Mouse (Mus musculus) MEL (cell line): ENCODE data around the gene Chp1. TPM values are rescaled to one million over a fixed set of nuclear protein-coding genes. Genes with fewer than 3 reads are reported as not detected.

Source experiments
- DNase-seq: peaks from one replicate; pipeline ENCODE4 v3.0.0; 2011; ENCODE audit warnings: low read depth, low spot score
- H3K27ac ChIP-seq: 2 replicates; pipeline ENCODE4 v1.5.1; 2012; ENCODE audit warnings: low read depth, mild to moderate bottlenecking, control low read depth, low read length, moderate library complexity; ENCODE audit not compliant: control insufficient read depth
- H3K27me3 ChIP-seq, 2 experiments: fragments of 150-350 bp in 1 of 2; sonication (generic) in 1 of 2; 2 replicates each; pipeline ENCODE4 v1.6.1; 2012; ENCODE audit warnings: low read length in 2 of 2, mild to moderate bottlenecking in 2 of 2, improper control_type of control experiment in 1 of 2, moderate library complexity in 1 of 2; ENCODE audit not compliant: insufficient read depth in 2 of 2, control insufficient read depth in 1 of 2
- H3K36me3 ChIP-seq, 2 experiments: 2 replicates each; pipeline ENCODE4 v1.6.1; 2012 to 2014; ENCODE audit warnings: low read length in 2 of 2, improper control_type of control experiment in 1 of 2, inconsistent platforms in 1 of 2, mild to moderate bottlenecking in 1 of 2; ENCODE audit not compliant: insufficient read depth in 2 of 2, control insufficient read depth in 1 of 2
- H3K4me1 ChIP-seq, 2 experiments: fragments of 150-350 bp in 1 of 2; sonication (generic) in 1 of 2; 2 replicates each; pipeline ENCODE4 v1.6.1; 2012; ENCODE audit warnings: low read length in 2 of 2, improper control_type of control experiment in 1 of 2, mild to moderate bottlenecking in 1 of 2; ENCODE audit not compliant: insufficient read depth in 2 of 2, control insufficient read depth in 1 of 2
- H3K4me3 ChIP-seq, 2 experiments: fragments of 150-350 bp in 1 of 2; sonication (generic) in 1 of 2; 2 replicates each; pipeline ENCODE4 v1.5.1; 2012; ENCODE audit warnings: low read depth in 2 of 2, low read length in 2 of 2, mild to moderate bottlenecking in 2 of 2, moderate library complexity in 2 of 2, control low read depth in 1 of 2, improper control_type of control experiment in 1 of 2; ENCODE audit not compliant: control insufficient read depth in 1 of 2, insufficient read depth in 1 of 2
- H3K79me2 ChIP-seq: 2 replicates; pipeline ENCODE4 v1.6.1; 2012; ENCODE audit warnings: mild to moderate bottlenecking, low read length, moderate library complexity; ENCODE audit not compliant: control insufficient read depth, poor library complexity, insufficient read depth
- H3K9ac ChIP-seq: 2 replicates; pipeline ENCODE4 v1.6.1; 2012; ENCODE audit warnings: low read depth, mild to moderate bottlenecking, control low read depth, low read length, moderate library complexity; ENCODE audit not compliant: control insufficient read depth, poor library complexity, severe bottlenecking
- H3K9me3 ChIP-seq: fragments of 150-350 bp; sonication (generic); replicated peaks from 2 replicates; pipeline ENCODE4 v1.6.1; 2012; ENCODE audit warnings: mild to moderate bottlenecking, low read length, improper control_type of control experiment, moderate library complexity; ENCODE audit not compliant: insufficient read depth
- BHLHE40 ChIP-seq: IDR thresholded peaks from 2 replicates; pipeline ENCODE4 v1.6.1; 2012; ENCODE audit warnings: low read depth, mild to moderate bottlenecking, inconsistent platforms, low read length, improper control_type of control experiment, borderline replicate concordance
- CTCF ChIP-seq, 3 experiments: IDR thresholded peaks in 2 of 3; conservative IDR thresholded peaks in 1 of 3; 2 replicates each; pipeline ENCODE4 v1.5.1; 2011 to 2012; ENCODE audit warnings: low read length in 3 of 3, low read depth in 2 of 3, mild to moderate bottlenecking in 2 of 3, improper control_type of control experiment in 1 of 3, inconsistent platforms in 1 of 3, mixed read lengths in 1 of 3, moderate library complexity in 1 of 3; ENCODE audit not compliant: control insufficient read depth in 1 of 3, insufficient read depth in 1 of 3, poor library complexity in 1 of 3, severe bottlenecking in 1 of 3
- E2F4 ChIP-seq: IDR thresholded peaks from 2 replicates; pipeline ENCODE4 v1.6.1; 2011; ENCODE audit warnings: low read depth, low read length, improper control_type of control experiment, borderline replicate concordance
- EP300 ChIP-seq, 2 experiments: IDR thresholded peaks; 2 replicates each; pipeline ENCODE4 v1.6.1; 2011; ENCODE audit warnings: improper control_type of control experiment in 2 of 2, low read length in 2 of 2, low read depth in 1 of 2, mild to moderate bottlenecking in 1 of 2
- ETS1 ChIP-seq: IDR thresholded peaks from 2 replicates; pipeline ENCODE4 v1.6.1; 2012; ENCODE audit warnings: low read depth, mild to moderate bottlenecking, inconsistent platforms, low read length, improper control_type of control experiment, moderate library complexity
- GABPA ChIP-seq: IDR thresholded peaks from 2 replicates; pipeline ENCODE4 v1.6.1; 2012; ENCODE audit warnings: low read depth, mild to moderate bottlenecking, inconsistent platforms, low read length, improper control_type of control experiment, moderate library complexity
- GATA1 ChIP-seq: IDR thresholded peaks from 2 replicates; pipeline ENCODE4 v1.6.1; 2011; ENCODE audit warnings: low read depth, low read length, improper control_type of control experiment
- KAT2A ChIP-seq: conservative IDR thresholded peaks from 2 replicates; pipeline ENCODE4 v1.6.1; 2012; ENCODE audit warnings: low read depth, low read length, improper control_type of control experiment, inconsistent platforms
- MAZ ChIP-seq: IDR thresholded peaks from 2 replicates; pipeline ENCODE4 v1.6.1; 2012; ENCODE audit warnings: low read depth, mild to moderate bottlenecking, inconsistent platforms, low read length, improper control_type of control experiment
- MEF2A ChIP-seq: IDR thresholded peaks from 2 replicates; pipeline ENCODE4 v1.6.1; 2014; ENCODE audit warnings: low read depth, mild to moderate bottlenecking, inconsistent platforms, low read length, improper control_type of control experiment; ENCODE audit not compliant: poor library complexity, insufficient replicate concordance, severe bottlenecking; ENCODE audit errors: extremely low read depth
- MYC ChIP-seq: IDR thresholded peaks from 2 replicates; pipeline ENCODE4 v1.6.1; 2011; ENCODE audit warnings: low read depth, mild to moderate bottlenecking, low read length, improper control_type of control experiment, moderate library complexity
- NELFE ChIP-seq: IDR thresholded peaks from 2 replicates; pipeline ENCODE4 v1.6.1; 2011; ENCODE audit warnings: low read depth, low read length, improper control_type of control experiment
- NRF1 ChIP-seq: IDR thresholded peaks from 2 replicates; pipeline ENCODE4 v1.6.1; 2014; ENCODE audit warnings: low read depth, mild to moderate bottlenecking, inconsistent platforms, low read length, improper control_type of control experiment, moderate library complexity; ENCODE audit not compliant: poor library complexity, insufficient read depth, severe bottlenecking
- POLR2AphosphoS5 ChIP-seq: IDR thresholded peaks from 2 replicates; pipeline ENCODE4 v1.6.1; 2012; ENCODE audit warnings: low read depth, borderline replicate concordance, mild to moderate bottlenecking, inconsistent platforms, low read length, moderate library complexity, mixed read lengths
- TBP ChIP-seq: IDR thresholded peaks from 2 replicates; pipeline ENCODE4 v1.8.0; 2011; ENCODE audit warnings: low read depth, low read length, improper control_type of control experiment
- TCF12 ChIP-seq: IDR thresholded peaks from 2 replicates; pipeline ENCODE4 v1.6.1; 2014; ENCODE audit warnings: low read depth, mild to moderate bottlenecking, inconsistent platforms, low read length, improper control_type of control experiment, moderate library complexity
- UBTF ChIP-seq: IDR thresholded peaks from 2 replicates; pipeline ENCODE4 v1.6.1; 2012; ENCODE audit warnings: low read depth, mild to moderate bottlenecking, inconsistent platforms, low read length, improper control_type of control experiment, moderate library complexity, borderline replicate concordance; ENCODE audit not compliant: insufficient read depth
- ZMIZ1 ChIP-seq: IDR thresholded peaks from 2 replicates; pipeline ENCODE4 v1.6.1; 2012; ENCODE audit warnings: low read depth, mild to moderate bottlenecking, inconsistent platforms, low read length, improper control_type of control experiment, moderate library complexity
- ZNF384 ChIP-seq: IDR thresholded peaks from 2 replicates; pipeline ENCODE4 v1.6.1; 2012; ENCODE audit warnings: low read depth, mild to moderate bottlenecking, inconsistent platforms, low read length, improper control_type of control experiment
- polyA plus RNA-seq, 2 experiments: library from polyadenylated mRNA; stranded (reverse) in 1 of 2; unstranded in 1 of 2; fragments of >175 nt in 1 of 2; fragments of >200 nt in 1 of 2; gene quantifications; 2 replicates each; pipeline versions ENCODE4 v1.2.1 to v1.2.4; 2012; ENCODE audit warnings: low replicate concordance in 2 of 2, low read depth in 1 of 2; ENCODE audit not compliant: insufficient read length in 2 of 2, insufficient read depth in 1 of 2, missing spikeins in 1 of 2
- total RNA-seq: library from RNA; depleted of rRNA; stranded (reverse); fragments of 300-350 nt; gene quantifications from 2 replicates; pipeline ENCODE4 v1.2.3, GENCODE M21; 2012

The Chp1 gene
- total and polyA plus RNA-seq, 3 experiments, result 32.5 to 74.8 TPM; not detected in 1

GRCm38 (mm10) chr2:119581571-119581970 is 34.1 kb downstream of the Chp1 start:
- no peak overlapping the region for H3K27ac ChIP-seq
- TF ChIP-seq MAZ (no peak), E2F4 (no peak), TBP (no peak)
- H3K27me3 ChIP-seq, result no peaks in the 10 kb centered on the region
- no peak for DNase-seq
- no peaks in the 10 kb centered on the region for H3K79me2 ChIP-seq
- peaks cover 1 to 16% of the 10 kb centered on the region in 2 experiments; a peak in 3 of 4 replicates for H3K36me3 ChIP-seq
- no peak overlapping the region for H3K4me3 ChIP-seq
- H3K4me1 ChIP-seq, result peaks cover 16% of the 10 kb centered on the region in 2 experiments
- no peak overlapping the region for H3K9ac ChIP-seq
- no peaks in the 10 kb centered on the region for H3K9me3 ChIP-seq

- H3K79me2 ChIP-seq, result no peaks in the 10 kb centered on the region
- TF ChIP-seq MEF2A (no peak), MAZ (0 out of 2 replicates have a peak, but pooled peaks have one; percentile 20), NELFE (no peak), UBTF (no peak), ZMIZ1 (no peak), GABPA (no peak), ETS1 (no peak), BHLHE40 (no peak), GATA1 (peak; percentile 61), NRF1 (no peak), MYC (no peak), POLR2AphosphoS5 (no peak), TCF12 (peak; percentile 34; the same call in 1 of the 2 replicates), KAT2A (no peak), CTCF (IDR thresholded peaks at IDR 0.05 in 2 of 3, conservative IDR thresholded peaks at IDR 0.05 in 1 of 3; ENCODE audit: control insufficient read depth in 1 of 3, insufficient read depth in 1 of 3, low read depth in 2 of 3, low read length in 3 of 3, poor library complexity in 1 of 3, severe bottlenecking in 1 of 3) (no peak), EP300 (IDR thresholded peaks at IDR 0.05; ENCODE audit: low read depth in 1 of 2, low read length in 2 of 2) (peak in 1 of 2 experiments; percentile 50; a peak in 1 of 4 replicates), ZNF384 (peak; percentile 92)
- TF ChIP-seq, all 39 proteins: peak for 5
- no peaks in the 10 kb centered on the region for H3K9me3 ChIP-seq
- H3K9ac ChIP-seq, result peak overlapping the region; percentile 27; the same call in 1 of the 2 replicates
- DNase-seq, result peak; percentile 64
- no peaks in the 10 kb centered on the region for H3K27me3 ChIP-seq
- peak overlapping the region; percentile 78 for H3K27ac ChIP-seq
- H3K4me3 ChIP-seq, result no peak overlapping the region
- H3K36me3 ChIP-seq, result peaks cover 1 to 16% of the 10 kb centered on the region in 2 experiments; a peak in 3 of 4 replicates
- H3K4me1 ChIP-seq, result peaks cover 16% of the 10 kb centered on the region in 2 experiments
These were observed 35.9 kb downstream of the Chp1 start for GRCm38 (mm10) chr2:119583439-119583838.
